Mouse (Mus musculus): Measurements from ENCODE around the gene Wnt5a.

DNA sequence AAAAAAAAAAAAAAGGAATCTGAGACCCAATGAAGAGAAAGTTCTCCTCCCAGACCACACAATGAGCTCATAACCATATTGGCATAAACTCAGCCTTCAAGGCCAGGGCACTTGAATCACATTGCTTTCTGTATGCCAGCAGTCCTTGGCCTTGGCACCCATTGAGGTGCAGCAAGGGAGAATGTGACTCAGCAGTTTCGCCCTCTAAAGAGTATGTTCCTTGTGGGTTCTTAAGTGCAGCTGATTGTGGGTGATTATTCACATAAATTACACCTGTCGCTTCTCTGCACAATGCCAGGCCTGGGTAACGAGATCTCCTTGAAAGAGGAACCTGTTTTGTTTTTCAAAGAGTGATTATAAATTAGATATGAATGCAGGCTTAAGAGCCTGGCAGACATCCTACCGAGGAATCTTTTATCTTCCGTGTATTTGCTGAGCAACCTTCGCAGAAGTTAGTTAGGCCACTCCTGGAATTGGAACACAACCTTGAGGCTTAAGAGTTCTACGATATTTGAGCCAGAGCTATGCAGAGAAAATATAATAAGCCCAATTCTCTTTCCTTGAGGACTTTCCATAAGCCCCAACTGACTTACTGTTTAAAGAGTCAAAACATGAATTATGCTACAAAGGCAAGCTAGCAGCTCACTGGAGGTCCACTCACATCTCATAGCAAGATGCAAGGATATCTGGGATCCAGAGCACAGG lies 48.0 kb upstream of the Wnt5a start:
- no peak for TF ChIP-seq POLR2A (IDR thresholded peaks at IDR 0.05; ENCODE audit: control insufficient read depth, extremely low read depth, insufficient read depth, low read length, poor library complexity)
- TF ChIP-seq CTCF (IDR thresholded peaks at IDR 0.05; ENCODE audit: borderline replicate concordance, control insufficient read depth, extremely low read depth, insufficient read depth, low read length, poor library complexity), result no peak

Data from thymus, adult 2 months (tissue).